Mouse (Mus musculus): ENCODE measurements around the gene Tubb1. TPM values are rescaled to one million over a fixed set of nuclear protein-coding genes. Genes with fewer than 3 reads are reported as not detected.

Gene Tubb1
- under 1 TPM in 1 of 2 experiments, not detected in 1; 0.34 TPM for polyA plus RNA-seq (2017; shearing (Covaris generic))

GRCm38 (mm10) chr2:174450353-174450752, at the start of gene Tubb1:
Gene Tubb1, plus strand, starts transcription at chr2:174450695.
- ATAC-seq, result no peak

GRCm38 (mm10) chr2:174410222-174410621, 40.3 kb upstream of the Tubb1 start:
- ATAC-seq, result no peak

GRCm38 (mm10) chr2:174413127-174413526, 37.4 kb upstream of the Tubb1 start:
- ATAC-seq, result no peak

GRCm38 (mm10) chr2:174415001-174415730, 35.3 kb upstream of the Tubb1 start:
- ATAC-seq, result no peak

GRCm38 (mm10) chr2:174415731-174416310, 34.7 kb upstream of the Tubb1 start, which contains the start of gene Nelfcd:
Gene Nelfcd, plus strand, starts transcription at chr2:174415804.
- ATAC-seq, result peak; percentile 98

- no peak for ATAC-seq
Observed at GRCm38 (mm10) chr2:174421107-174421506, 29.4 kb upstream of the Tubb1 start.

- ATAC-seq, result no peak
Observed at GRCm38 (mm10) chr2:174424301-174425085, 26.0 kb upstream of the Tubb1 start.

- no peak for ATAC-seq
Observed at GRCm38 (mm10) chr2:174426856-174427255, 23.6 kb upstream of the Tubb1 start.

- ATAC-seq, result no peak
Observed at GRCm38 (mm10) chr2:174428076-174428835, 22.2 kb upstream of the Tubb1 start.

- no peak for ATAC-seq
Observed at GRCm38 (mm10) chr2:174428996-174429591, 21.4 kb upstream of the Tubb1 start.

- no peak for ATAC-seq
Observed at GRCm38 (mm10) chr2:174434943-174435342, 15.6 kb upstream of the Tubb1 start.

- no peak for ATAC-seq
Observed at GRCm38 (mm10) chr2:174436076-174436701, 14.3 kb upstream of the Tubb1 start.

GRCm38 (mm10) chr2:174436916-174437696, 13.4 kb upstream of the Tubb1 start:
- no peak for ATAC-seq

- ATAC-seq, result no peak
Observed at GRCm38 (mm10) chr2:174437697-174437982, 12.9 kb upstream of the Tubb1 start.

GRCm38 (mm10) chr2:174438181-174438580, 12.3 kb upstream of the Tubb1 start:
- no peak for ATAC-seq

- ATAC-seq, result peak; percentile 71
Observed at GRCm38 (mm10) chr2:174438737-174439449, 11.6 kb upstream of the Tubb1 start, which contains the start of gene Ctsz. Gene Ctsz, minus strand, starts transcription at chr2:174439039.

- no peak for ATAC-seq
Observed at GRCm38 (mm10) chr2:174439450-174439838, 11.1 kb upstream of the Tubb1 start.

GRCm38 (mm10) chr2:174439961-174440360, 10.5 kb upstream of the Tubb1 start:
- ATAC-seq, result no peak

GRCm38 (mm10) chr2:174441898-174442297, 8.6 kb upstream of the Tubb1 start:
- no peak for ATAC-seq

GRCm38 (mm10) chr2:174442460-174442859, 8.0 kb upstream of the Tubb1 start:
- peak; percentile 20 for ATAC-seq

Measured in activated CD4-positive, CD25-positive, alpha-beta regulatory T cell, adult 4 months (primary cell).